Mouse (Mus musculus) lung, embryonic 16.5 days (tissue): ENCODE results near the gene Slc38a1. TPM values are rescaled to one million over a fixed set of nuclear protein-coding genes. Genes with fewer than 3 reads are reported as not detected.

Experiments used
- ATAC-seq: fragments of 200-750 bp; cut with Nextera tagmentation; 2 replicates; pipeline ENCODE4 v1.8.0; 2017; ENCODE audit warnings: low read depth, mild to moderate bottlenecking, moderate library complexity
- H3K27ac ChIP-seq: fragments of 300-500 bp; sonication (generic); 2 replicates; pipeline ENCODE4 v1.5.1; 2014; ENCODE audit warnings: mild to moderate bottlenecking, control low read depth, low read length
- H3K27me3 ChIP-seq: fragments of 300-500 bp; sonication (generic); 2 replicates; pipeline ENCODE4 v1.6.1; 2014; ENCODE audit warnings: low read depth, low read length, mixed read lengths; ENCODE audit not compliant: control insufficient read depth, insufficient read depth
- H3K36me3 ChIP-seq: fragments of 300-500 bp; sonication (generic); 2 replicates; pipeline ENCODE4 v1.6.1; 2014; ENCODE audit warnings: low read length; ENCODE audit not compliant: control insufficient read depth, insufficient read depth
- H3K4me1 ChIP-seq: fragments of 300-500 bp; sonication (generic); replicated peaks from 2 replicates; pipeline ENCODE4 v1.6.1; 2014; ENCODE audit warnings: low read length, mixed read lengths; ENCODE audit not compliant: control insufficient read depth, insufficient read depth
- H3K4me2 ChIP-seq: fragments of 300-500 bp; sonication (generic); 2 replicates; pipeline ENCODE4 v1.6.1; 2014; ENCODE audit warnings: low read depth, low read length, control low read depth
- H3K4me3 ChIP-seq: fragments of 300-500 bp; sonication (generic); 2 replicates; pipeline ENCODE4 v1.5.1; 2014; ENCODE audit warnings: mild to moderate bottlenecking, low read length, control low read depth
- H3K9ac ChIP-seq: fragments of 300-500 bp; sonication (generic); 2 replicates; pipeline ENCODE4 v1.6.1; 2014; ENCODE audit warnings: low read length, control low read depth
- H3K9me3 ChIP-seq: fragments of 300-500 bp; sonication (generic); 2 replicates; pipeline ENCODE4 v1.6.1; 2016; ENCODE audit warnings: low read length; ENCODE audit not compliant: control insufficient read depth
- WGBS: fragments of 180-500 bp; shearing (Covaris S2); extraction: QIAGEN DNeasy Blood & Tissue Kit; methylation state at CpG from one replicate; pipeline ENCODE4 v1.1.7; 2014; 5-methylcytosine and 5-hydroxymethylcytosine counted together
- polyA plus RNA-seq: library from polyadenylated mRNA; unstranded; fragments of >200 nt; fragmentation: Nextera tagmentation; extraction: Ambion mirVana; gene quantifications from 2 replicates; pipeline ENCODE4 v1.2.1, GENCODE M21; 2015

The Slc38a1 gene
- polyA plus RNA-seq, 1 experiment from 2014 or later: 48.8 TPM

DNA sequence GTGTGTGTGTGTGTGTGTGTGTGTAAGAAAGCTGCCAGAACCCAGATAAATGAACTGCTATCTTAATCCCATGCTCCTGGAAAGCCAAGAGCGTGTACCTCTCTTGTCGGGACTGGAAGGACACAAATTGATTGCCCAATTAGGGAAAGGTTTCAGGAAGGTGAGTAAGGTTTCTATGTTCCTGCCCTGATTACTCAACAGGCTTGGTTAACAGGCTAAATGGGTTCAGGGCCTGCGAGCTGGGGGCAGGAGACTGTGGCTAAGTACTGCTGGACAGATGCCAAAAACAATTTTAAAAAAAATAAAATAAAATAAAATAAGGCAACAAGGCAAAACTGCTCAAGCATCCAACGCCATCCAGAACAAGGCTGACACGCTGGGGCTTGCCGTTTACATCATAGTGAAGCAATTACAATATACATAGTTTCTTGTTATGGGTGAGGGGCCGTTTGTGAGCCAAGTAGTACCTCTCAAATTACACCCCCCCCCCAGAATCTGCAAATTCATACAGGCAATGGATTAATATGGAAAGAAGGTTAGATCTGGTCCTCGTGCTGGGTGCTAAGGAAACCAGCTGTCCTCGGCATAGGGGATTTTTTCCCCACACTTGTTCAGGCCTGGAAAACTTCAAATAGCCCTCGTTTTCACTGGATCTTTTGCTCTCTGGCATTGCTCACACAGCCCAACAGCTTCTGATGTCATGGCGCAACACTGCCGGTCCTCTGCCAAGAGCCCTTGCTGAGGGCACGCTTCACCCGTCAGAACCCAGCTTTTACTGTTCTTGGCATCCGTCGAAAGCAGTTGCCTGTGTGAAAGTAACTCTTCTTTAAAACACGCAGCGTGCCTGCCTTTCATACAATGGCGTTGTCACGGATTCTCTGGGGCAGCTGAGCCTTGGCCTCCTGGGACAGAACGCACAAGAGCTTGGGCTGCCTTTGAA is 95.2 kb downstream of the Slc38a1 start:
- no peak overlapping the region for H3K9ac ChIP-seq
- 50% methylated on average over 21 of the region's 21 CpGs for WGBS
- H3K27ac ChIP-seq: peak overlapping the region; percentile 19; the same call in 1 of the 2 replicates
- H3K9me3 ChIP-seq: no peaks in the 10 kb centered on the region
- H3K36me3 ChIP-seq: no peaks in the 10 kb centered on the region
- no peaks in the 10 kb centered on the region for H3K27me3 ChIP-seq
- peak; percentile 79 for ATAC-seq
- no peak overlapping the region for H3K4me2 ChIP-seq
- no peaks in the 10 kb centered on the region for H3K4me1 ChIP-seq
- H3K4me3 ChIP-seq: no peak overlapping the region

DNA sequence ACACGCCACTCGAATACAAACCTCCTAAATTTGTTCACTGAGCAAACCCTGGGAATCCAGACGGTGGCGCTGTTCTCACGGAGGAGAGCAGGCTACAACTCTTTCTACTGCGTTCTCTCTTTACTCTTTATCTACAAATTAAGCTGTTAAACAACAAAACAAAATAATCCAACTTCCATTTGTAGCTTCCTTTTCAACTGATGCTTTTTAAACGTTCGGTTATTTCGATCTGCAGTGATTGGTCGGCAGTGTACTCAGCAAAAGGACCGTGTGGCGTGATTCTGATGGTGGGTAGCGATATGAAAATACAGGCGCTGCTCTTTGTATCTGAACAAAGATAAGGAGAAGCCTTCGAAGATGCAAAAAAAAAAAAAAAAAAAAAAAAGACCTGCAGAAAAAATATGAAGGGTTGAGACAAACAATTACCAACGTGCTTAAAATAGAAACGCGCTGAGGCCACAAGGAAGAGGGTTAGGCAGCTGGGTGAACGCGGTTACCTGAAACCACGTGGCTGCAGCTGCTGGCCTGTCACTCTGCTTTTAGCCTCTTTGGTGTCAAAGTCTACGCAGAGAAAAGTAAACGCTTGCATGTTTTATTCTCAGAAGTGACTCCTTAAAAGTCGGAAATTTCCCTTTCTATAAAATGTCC is 99.4 kb downstream of the Slc38a1 start:
- Histone ChIP-seq H3K9ac (peak overlapping the region; percentile 65), H3K4me2 (peak overlapping the region; percentile 84), H3K27me3 (no peaks in the 10 kb centered on the region), H3K4me1 (no peaks in the 10 kb centered on the region), H3K36me3 (no peaks in the 10 kb centered on the region), H3K4me3 (peak overlapping the region; percentile 57), H3K27ac (0 out of 2 replicates have a peak overlapping the region, but pooled peaks have one; percentile 10), H3K9me3 (no peaks in the 10 kb centered on the region)
- 3% methylated on average over 24 of the region's 24 CpGs for WGBS
- no peak for ATAC-seq

DNA sequence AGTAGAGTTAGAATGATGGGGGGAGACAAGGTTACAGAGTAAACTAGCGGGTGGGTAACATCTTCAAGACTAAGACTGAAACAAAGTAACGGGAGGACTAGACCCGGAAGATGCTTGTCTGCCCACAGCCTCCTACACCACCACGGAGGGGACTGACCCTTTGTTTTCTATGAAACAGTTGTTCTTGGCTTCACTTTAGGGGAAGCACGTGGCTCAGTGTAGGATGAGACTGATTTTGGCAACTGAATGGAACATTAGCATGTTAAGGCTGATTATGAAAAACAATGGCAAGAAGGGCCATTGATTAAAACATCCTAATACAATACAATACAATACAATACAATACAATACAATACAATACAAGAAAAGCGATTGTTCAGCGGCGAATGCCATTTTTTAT is 100.6 kb downstream of the Slc38a1 start:
- no peak for ATAC-seq
- no peak overlapping the region for H3K4me2 ChIP-seq
- WGBS: 77% methylated on average over 8 of the region's 8 CpGs
- no peak overlapping the region for H3K4me3 ChIP-seq
- no peaks in the 10 kb centered on the region for H3K27me3 ChIP-seq
- no peak overlapping the region for H3K27ac ChIP-seq
- no peaks in the 10 kb centered on the region for H3K36me3 ChIP-seq
- no peak overlapping the region for H3K9ac ChIP-seq
- no peaks in the 10 kb centered on the region for H3K9me3 ChIP-seq
- no peaks in the 10 kb centered on the region for H3K4me1 ChIP-seq

DNA sequence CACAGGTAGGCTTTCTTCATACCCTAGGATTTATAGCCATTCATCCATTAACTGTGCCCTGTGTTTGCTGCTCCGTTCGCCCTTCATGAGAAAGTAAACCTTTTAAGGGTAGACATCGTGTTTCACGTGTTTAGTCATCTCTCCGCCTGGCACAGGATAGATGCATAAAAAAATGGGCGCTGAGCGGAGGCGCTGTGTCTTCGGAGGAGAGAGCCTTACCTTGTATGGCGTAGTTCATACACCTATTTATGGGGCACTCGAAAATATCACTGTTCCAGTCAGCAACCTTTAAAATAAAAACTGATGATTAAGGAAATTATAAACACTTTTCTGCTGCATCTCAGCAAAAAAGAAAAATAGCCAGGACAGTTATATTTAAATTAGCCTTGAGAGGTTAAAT is 105.4 kb downstream of the Slc38a1 start:
- Histone ChIP-seq H3K4me2 (no peak overlapping the region), H3K27ac (no peak overlapping the region), H3K9me3 (no peaks in the 10 kb centered on the region), H3K4me1 (no peaks in the 10 kb centered on the region), H3K36me3 (no peaks in the 10 kb centered on the region), H3K9ac (no peak overlapping the region), H3K27me3 (no peaks in the 10 kb centered on the region), H3K4me3 (no peak overlapping the region)
- 74% methylated on average over 11 of the region's 11 CpGs for WGBS
- no peak for ATAC-seq

DNA sequence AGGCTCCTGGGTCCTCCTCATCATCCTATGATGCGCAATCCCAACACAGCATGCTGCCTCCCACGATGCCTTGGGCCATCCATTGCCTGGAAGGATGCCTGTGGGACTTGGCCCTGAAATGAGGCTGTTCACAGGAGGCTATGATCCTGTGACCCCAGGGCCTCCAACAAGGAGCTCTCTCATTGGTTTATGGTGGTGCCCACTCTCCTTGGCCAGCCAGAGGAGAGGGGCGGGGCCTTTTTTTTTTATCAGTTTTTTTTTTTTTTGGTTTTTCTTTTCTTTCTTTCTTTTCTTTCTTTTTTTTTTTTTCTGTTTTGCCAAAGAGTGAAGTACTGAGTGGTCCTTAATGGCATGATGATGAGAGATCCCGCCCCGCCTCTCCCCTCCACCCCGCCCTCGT is 106.3 kb downstream of the Slc38a1 start:
- no peak for ATAC-seq
- WGBS: 92% methylated on average over 7 of the region's 7 CpGs
- no peak overlapping the region for H3K27ac ChIP-seq
- H3K4me2 ChIP-seq: no peak overlapping the region
- no peaks in the 10 kb centered on the region for H3K27me3 ChIP-seq
- H3K9me3 ChIP-seq: no peaks in the 10 kb centered on the region
- no peak overlapping the region for H3K4me3 ChIP-seq
- no peaks in the 10 kb centered on the region for H3K4me1 ChIP-seq
- H3K9ac ChIP-seq: no peak overlapping the region
- no peaks in the 10 kb centered on the region for H3K36me3 ChIP-seq

DNA sequence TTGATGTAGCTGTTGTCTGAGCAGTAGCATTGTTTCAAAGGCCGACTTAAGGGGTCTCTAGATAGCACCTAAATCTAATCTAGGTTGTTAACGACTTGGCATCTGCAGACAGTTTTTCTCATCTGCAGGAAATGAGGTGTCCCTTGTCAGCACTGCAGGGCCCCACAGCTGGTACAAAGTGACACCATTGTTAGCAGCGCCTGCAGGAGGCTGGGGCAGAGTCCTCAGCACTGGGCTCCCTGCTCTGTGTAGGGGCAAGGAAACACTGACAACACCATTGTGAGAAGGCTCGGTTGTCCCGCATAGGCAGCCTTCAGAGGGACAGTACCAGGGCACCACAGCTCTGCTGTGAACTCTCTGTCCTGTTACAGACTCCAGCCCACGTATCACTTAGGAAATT is 115.0 kb downstream of the Slc38a1 start:
- Histone ChIP-seq H3K9ac (no peak overlapping the region), H3K4me1 (peaks cover 2% of the 10 kb centered on the region; the same call in 1 of the 2 replicates), H3K4me2 (no peak overlapping the region)

DNA sequence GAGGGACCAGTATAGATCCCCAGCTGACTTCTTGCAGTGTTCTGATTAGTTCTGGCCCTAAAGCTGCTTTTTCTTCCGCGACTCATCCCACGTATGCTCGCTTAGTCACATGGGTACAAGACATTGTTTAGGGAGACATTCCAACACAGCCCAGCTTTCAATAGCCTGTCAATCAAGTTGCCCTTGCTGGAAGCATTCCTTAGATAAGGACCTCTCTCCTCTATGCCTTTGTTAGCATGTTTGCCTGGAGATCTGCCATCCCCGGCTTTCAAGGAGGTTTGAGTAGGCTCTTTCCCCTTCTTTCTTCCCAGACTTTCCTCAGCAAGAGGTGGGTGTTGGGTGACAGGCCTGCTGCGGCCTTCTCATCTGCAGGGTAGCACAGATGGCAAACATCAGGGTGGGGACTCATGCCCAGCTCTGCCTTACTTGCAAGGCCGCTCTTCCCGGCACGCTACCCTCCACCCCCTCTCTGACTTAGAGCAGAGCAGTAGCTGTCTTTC is 118.4 kb downstream of the Slc38a1 start:
- H3K4me2 ChIP-seq: peak overlapping the region; percentile 43
- no peak overlapping the region for H3K9ac ChIP-seq
- peak; percentile 93 for ATAC-seq
- H3K9me3 ChIP-seq: no peaks in the 10 kb centered on the region
- H3K4me3 ChIP-seq: no peak overlapping the region
- H3K36me3 ChIP-seq: no peaks in the 10 kb centered on the region
- no peaks in the 10 kb centered on the region for H3K27me3 ChIP-seq
- WGBS: 19% methylated on average over 9 of the region's 9 CpGs
- H3K4me1 ChIP-seq: peaks cover 2% of the 10 kb centered on the region; the same call in 1 of the 2 replicates
- peak overlapping the region; percentile 80 for H3K27ac ChIP-seq

More for the DNA sequence above, 115.0 kb downstream of the Slc38a1 start:
- no peaks in the 10 kb centered on the region for H3K27me3 ChIP-seq
- H3K27ac ChIP-seq: no peak overlapping the region
- ATAC-seq: no peak
- no peak overlapping the region for H3K4me3 ChIP-seq
- H3K9me3 ChIP-seq: no peaks in the 10 kb centered on the region
- H3K36me3 ChIP-seq: no peaks in the 10 kb centered on the region
- WGBS: 28% methylated on average over 6 of the region's 6 CpGs
